Mouse (Mus musculus) heart, adult 8-10 months (tissue): ENCODE measurements around the gene Sgpp2. TPM values are rescaled to one million over a fixed set of nuclear protein-coding genes. Genes with fewer than 3 reads are reported as not detected.

Experiments
- DNase-seq: peaks from one replicate; pipeline ENCODE4 v3.0.0; 2022; ENCODE audit warnings: low spot score
- total RNA-seq, 4 experiments: library from RNA; stranded (reverse); gene quantifications; 2 replicates each; pipeline ENCODE4 v1.2.4; 2022

Gene Sgpp2
- total RNA-seq, 4 experiments from 2014 or later, result 0.06 TPM; not detected in 1

DNA sequence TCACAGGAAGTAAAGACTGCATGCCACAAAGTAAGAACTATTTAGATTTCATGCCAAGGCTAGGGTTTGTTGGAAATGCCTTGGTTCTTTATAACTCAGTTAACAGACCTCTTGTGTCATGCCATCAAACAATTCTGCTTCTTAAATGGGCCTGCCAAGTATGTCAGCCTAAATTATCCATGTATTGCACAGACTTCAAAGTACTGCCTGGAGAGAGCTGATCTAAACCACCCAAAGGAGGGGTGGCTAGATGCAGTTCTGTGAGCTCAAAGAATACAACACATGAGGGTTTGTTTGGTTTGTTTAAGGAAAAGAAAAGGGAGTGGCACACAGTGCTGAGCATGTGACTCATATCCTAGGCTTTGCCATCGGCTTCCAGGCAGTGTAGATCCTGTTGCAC, 137.9 kb downstream of the Sgpp2 start:
- no peak for DNase-seq

DNA sequence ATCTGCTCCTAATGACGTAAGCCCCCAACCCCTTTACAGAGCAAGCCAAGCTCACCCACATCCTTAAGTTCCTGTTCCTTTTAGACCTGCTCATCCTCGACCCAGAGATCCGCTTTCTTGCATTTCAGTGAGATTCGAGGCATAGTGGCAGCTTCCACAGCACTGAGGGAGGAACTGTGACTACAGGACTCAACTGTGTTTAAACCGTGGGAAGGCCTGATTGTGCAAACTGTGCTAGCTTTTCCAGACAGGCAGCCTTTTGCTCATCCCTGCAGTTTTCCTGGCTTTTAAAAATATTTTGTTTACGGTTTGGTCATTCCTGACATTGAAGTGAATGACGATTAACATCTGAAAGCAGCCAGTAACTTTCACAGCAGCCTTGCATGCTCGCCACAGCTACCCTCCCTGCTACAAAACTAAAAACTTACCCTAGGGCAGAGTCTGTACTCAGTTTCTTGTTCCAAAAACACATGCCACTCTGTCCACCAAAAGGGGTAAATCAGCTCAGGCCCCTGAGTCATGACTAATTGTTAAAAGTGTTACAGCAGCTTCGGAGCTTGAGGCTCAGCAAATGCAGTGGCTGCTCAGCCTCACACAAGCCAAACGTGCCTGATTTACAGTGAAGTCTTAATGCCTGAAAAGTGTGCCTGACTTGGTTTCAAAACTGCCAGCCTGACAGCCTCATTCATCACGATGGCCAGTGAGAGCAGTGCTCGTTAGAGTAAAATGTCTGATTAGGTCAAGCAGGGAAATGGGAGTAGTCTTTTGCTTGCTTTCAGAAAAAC, 141.1 kb downstream of the Sgpp2 start:
- DNase-seq, result no peak

DNA sequence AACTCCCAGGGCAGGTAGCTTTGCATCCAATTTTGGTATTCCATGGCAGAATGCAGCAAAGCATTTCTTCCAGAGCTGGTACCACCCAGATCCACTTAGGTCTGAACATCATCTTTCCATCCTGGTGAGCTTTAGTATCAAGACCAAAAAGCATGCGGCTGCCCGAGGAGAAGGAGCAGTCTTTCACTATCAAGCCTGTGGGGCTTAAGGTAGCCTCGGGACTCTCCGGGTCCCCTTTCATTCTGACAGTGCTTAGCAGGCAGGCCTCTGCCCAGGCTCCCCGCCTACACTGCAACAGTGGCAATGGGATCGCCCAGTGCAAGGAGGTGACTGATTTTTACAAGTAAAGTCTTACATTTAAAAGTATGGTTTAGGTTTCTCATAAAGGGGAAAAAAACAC, 142.4 kb downstream of the Sgpp2 start:
- DNase-seq, result no peak

DNA sequence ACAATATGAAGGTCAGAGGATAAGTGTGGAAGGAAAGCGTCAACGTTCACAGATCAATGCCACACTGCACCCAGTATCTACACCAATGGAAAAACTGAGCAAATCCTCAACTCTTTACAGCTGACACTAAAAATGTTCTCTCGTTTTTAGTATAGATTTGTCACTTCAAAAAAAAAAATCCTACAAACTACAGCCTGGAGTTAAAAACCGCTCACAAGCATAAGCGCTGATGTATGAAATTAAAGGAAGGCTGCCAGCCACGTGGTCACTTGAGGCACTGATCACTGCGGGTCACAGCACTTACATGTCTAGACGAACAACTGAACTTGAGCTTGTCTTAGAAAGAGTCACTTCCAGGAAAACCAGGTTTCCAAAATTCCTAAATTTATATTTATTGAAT, 143.7 kb downstream of the Sgpp2 start:
- DNase-seq, result no peak

DNA sequence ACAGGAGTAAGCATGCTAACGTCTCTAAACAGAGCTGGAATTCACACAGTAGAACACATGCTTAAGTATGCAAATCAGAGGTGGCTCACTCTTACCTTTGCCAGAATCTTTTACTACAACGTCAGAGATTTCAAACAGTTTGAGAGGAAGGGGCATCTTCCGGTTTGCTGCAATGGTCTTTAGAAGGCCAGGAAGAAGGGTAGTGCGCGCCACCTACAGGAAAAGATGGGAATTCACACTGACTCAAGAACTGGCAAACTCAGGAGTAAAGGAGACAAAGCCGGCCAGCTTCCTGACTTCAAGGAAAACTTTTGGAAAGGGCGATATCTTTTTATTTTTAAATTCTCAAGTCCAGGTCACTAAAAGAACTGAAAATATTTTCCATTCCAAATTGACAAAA, 144.5 kb downstream of the Sgpp2 start:
- DNase-seq, result peak; percentile 17

Other genes starting within 250 kb of the Sgpp2 start
- not detected for gene Pax3, start 113.2 kb upstream of the Sgpp2 start, total RNA-seq
- 10 to 100 TPM; 43.2 to 52.2 (median 49.6) TPM for gene Farsb, start 178.6 kb downstream of the Sgpp2 start, total RNA-seq
- not detected for gene Mogat1, start 200.6 kb downstream of the Sgpp2 start, total RNA-seq
- not detected for gene BC035947, start 201.8 kb downstream of the Sgpp2 start, total RNA-seq